Mouse (Mus musculus) neural tube, embryonic 12.5 days (tissue): Measurements from ENCODE around the gene D1Ertd622e. TPM values are rescaled to one million over a fixed set of nuclear protein-coding genes. Genes with fewer than 3 reads are reported as not detected.

Experiments used
- ATAC-seq: fragments of 200-750 bp; cut with Nextera tagmentation; 2 replicates; pipeline ENCODE4 v1.8.0; 2017; ENCODE audit warnings: low read depth, mild to moderate bottlenecking, moderate TSS enrichment, moderate library complexity; ENCODE audit not compliant: low FRiP score
- H3K27ac ChIP-seq: fragments of 300-500 bp; sonication (generic); 2 replicates; pipeline ENCODE4 v1.5.1; 2016
- H3K27me3 ChIP-seq: fragments of 300-500 bp; sonication (generic); replicated peaks from 2 replicates; pipeline ENCODE4 v1.6.1; 2016; ENCODE audit warnings: mild to moderate bottlenecking
- H3K36me3 ChIP-seq: fragments of 300-500 bp; sonication (generic); 2 replicates; pipeline ENCODE4 v1.6.1; 2016; ENCODE audit warnings: mild to moderate bottlenecking
- H3K4me1 ChIP-seq: fragments of 300-500 bp; sonication (generic); 2 replicates; pipeline ENCODE4 v1.6.1; 2016
- H3K4me2 ChIP-seq: fragments of 300-500 bp; sonication (generic); replicated peaks from 2 replicates; pipeline ENCODE4 v1.6.1; 2016; ENCODE audit warnings: mild to moderate bottlenecking
- H3K4me3 ChIP-seq: fragments of 300-500 bp; sonication (generic); 2 replicates; pipeline ENCODE4 v1.5.1; 2016
- H3K9ac ChIP-seq: fragments of 300-500 bp; sonication (generic); 2 replicates; pipeline ENCODE4 v1.6.1; 2016; ENCODE audit warnings: mild to moderate bottlenecking
- H3K9me3 ChIP-seq: fragments of 300-500 bp; sonication (generic); 2 replicates; pipeline ENCODE4 v1.6.1; 2016; ENCODE audit warnings: mild to moderate bottlenecking
- WGBS: fragments of 180-500 bp; shearing (Covaris S2); methylation state at CpG from one replicate; pipeline ENCODE4 v1.1.7; 2016; 5-methylcytosine and 5-hydroxymethylcytosine counted together
- polyA plus RNA-seq: library from polyadenylated mRNA; unstranded; fragments of >200 nt; fragmentation: Nextera tagmentation; extraction: Ambion mirVana; gene quantifications from 2 replicates; pipeline ENCODE4 v1.2.1, GENCODE M21; 2016

D1Ertd622e gene
- polyA plus RNA-seq, 1 experiment from 2014 or later = 32.8 TPM

DNA sequence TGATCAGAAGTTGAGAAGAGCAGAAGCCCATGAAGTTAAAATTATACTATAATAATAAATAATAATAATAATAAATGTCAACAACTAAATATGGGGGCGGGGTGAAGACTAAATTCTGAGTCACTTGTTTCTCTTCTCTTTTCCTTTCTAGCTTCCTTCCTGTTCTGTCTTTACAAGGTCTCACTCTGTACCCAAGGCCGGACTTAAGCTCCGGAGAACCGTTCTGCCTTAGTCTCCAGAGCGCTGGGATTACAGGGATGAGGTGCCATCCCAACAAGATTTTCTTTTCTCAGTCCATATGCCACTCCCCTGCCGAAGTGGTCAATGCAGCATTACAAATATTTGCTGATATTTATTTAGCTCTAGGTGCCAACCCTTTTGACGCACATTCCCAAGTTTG lies 450 bp upstream of the D1Ertd622e start:
- no peaks in the 10 kb centered on the region for H3K9me3 ChIP-seq
- no peak for ATAC-seq
- peak overlapping the region; percentile 89 for H3K4me3 ChIP-seq
- peak overlapping the region; percentile 94; the same call in 1 of the 2 replicates for H3K27ac ChIP-seq
- WGBS = 20% methylated on average over 7 of the region's 7 CpGs
- peak overlapping the region; percentile 92 for H3K9ac ChIP-seq
- no peaks in the 10 kb centered on the region for H3K36me3 ChIP-seq
- peaks cover 20% of the 10 kb centered on the region for H3K4me1 ChIP-seq
- no peaks in the 10 kb centered on the region for H3K27me3 ChIP-seq
- peak overlapping the region; percentile 75 for H3K4me2 ChIP-seq

DNA sequence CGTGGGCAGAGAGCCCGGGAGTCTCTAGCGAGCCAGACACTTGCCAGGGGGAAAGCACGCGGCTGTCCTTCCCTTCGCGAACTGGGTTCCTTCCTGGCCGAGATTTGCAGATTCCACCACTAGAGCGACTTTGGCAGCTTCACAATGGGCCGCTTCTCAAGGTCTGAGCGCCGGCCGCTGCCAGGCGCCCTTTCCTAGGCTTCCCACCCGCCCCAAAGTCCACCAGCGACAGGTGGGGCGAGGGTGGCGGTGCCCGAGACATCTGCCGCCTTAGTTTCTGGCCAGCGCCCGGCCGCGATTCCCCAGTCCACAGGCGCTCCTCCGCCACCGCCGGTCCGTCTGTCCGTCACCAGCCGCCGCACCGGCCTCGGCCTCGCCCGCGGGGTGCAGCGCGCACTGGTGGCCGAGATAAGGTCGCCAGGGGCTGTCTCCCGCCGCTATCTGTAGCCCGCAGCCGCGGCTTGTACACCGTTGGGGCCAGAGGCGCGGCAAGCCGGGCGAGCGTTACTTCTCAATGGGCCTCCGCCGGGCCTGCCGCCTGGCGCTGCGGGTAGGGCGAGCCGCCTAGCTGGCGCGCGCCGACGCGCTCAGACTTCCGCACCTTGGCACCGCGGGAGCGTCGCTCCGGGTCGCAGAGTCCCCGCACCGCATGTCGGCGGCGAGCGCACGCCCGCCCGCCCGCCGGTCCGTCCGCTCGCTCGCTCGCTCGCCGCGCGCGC lies 1.0 kb downstream of the D1Ertd622e start:
- Histone ChIP-seq H3K27me3 (no peaks in the 10 kb centered on the region), H3K4me3 (peak overlapping the region; percentile 89), H3K4me2 (peak overlapping the region; percentile 75), H3K27ac (peak overlapping the region; percentile 94), H3K36me3 (no peaks in the 10 kb centered on the region), H3K9me3 (no peaks in the 10 kb centered on the region), H3K9ac (peak overlapping the region; percentile 92), H3K4me1 (peaks cover 24% of the 10 kb centered on the region)
- WGBS = under 1% methylated on average over 90 of the region's 93 CpGs
- peak; percentile 14 for ATAC-seq

DNA sequence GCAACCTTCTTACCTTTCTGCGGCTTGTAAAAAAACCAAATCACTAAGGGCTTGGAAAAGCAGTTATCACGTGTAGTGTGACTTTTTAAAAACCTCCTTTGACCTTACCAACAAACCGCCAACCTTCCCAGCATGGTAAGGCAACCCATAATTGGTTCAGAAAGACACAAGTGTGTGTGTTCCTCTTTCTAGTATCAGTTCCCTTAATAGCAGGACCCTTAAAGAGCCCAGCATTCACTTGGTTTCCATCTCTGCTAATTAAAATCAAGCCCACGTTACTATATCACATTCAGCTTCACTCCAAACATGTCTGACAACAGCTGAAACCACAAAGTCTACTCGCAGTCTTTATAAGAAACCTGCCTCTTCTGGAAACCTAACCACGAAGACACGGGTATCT lies 2.5 kb downstream of the D1Ertd622e start:
- Histone ChIP-seq H3K4me3 (peak overlapping the region; percentile 89; the same call in 1 of the 2 replicates), H3K27ac (no peak overlapping the region), H3K4me2 (peak overlapping the region; percentile 75), H3K9me3 (no peaks in the 10 kb centered on the region), H3K4me1 (peaks cover 24% of the 10 kb centered on the region), H3K36me3 (no peaks in the 10 kb centered on the region), H3K9ac (0 out of 2 replicates have a peak overlapping the region, but pooled peaks have one; percentile 92), H3K27me3 (no peaks in the 10 kb centered on the region)
- 61% methylated on average over 7 of the region's 7 CpGs for WGBS
- no peak for ATAC-seq

DNA sequence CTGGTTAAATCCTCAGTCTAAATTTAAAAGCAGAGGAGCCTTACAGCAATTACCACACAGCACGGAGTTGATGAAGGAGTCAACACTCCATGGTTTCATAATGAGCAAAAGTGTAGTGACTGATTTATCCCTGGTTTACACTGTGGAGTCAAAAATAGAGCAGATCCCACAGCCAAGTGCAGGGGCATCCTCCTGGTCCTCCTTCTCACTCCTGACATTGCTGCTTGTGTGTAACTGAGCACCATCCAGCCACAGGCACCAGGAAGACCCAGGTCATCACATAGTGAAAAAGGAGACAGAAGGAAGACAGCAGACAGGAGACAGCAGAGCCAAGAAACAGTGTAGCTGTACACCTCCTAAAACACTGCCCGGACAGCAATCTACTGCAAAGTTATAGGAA lies 4.1 kb downstream of the D1Ertd622e start:
- H3K9me3 ChIP-seq = no peaks in the 10 kb centered on the region
- peaks cover 24% of the 10 kb centered on the region for H3K4me1 ChIP-seq
- no peak for ATAC-seq
- 0 out of 2 replicates have a peak overlapping the region, but pooled peaks have one; percentile 29 for H3K9ac ChIP-seq
- H3K27me3 ChIP-seq = no peaks in the 10 kb centered on the region
- no peak overlapping the region for H3K4me3 ChIP-seq
- no peak overlapping the region for H3K4me2 ChIP-seq
- H3K27ac ChIP-seq = no peak overlapping the region
- H3K36me3 ChIP-seq = no peaks in the 10 kb centered on the region
- 73% methylated on average over 2 of the region's 2 CpGs for WGBS

DNA sequence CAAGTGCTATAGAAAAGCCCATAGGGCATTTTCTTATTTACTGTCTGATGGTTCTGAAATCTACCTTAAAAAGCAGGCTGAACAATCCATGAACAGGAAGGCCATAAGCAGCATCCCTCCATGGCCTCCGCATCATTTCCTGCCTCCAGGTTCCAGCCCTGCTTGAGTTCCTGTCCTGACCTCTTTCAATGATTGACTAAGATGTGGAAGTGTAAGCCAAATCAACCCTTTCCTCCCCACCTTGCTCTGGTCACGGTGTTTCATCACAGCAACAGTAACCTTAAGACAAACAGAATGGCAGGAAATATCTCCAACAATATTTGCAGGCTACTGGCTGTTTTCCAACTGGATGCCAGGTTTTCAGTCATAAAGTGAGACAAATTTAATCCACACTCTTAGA lies 4.7 kb downstream of the D1Ertd622e start:
- H3K4me1 ChIP-seq = peaks cover 24% of the 10 kb centered on the region
- no peak overlapping the region for H3K9ac ChIP-seq
- H3K9me3 ChIP-seq = no peaks in the 10 kb centered on the region
- H3K36me3 ChIP-seq = no peaks in the 10 kb centered on the region
- H3K4me3 ChIP-seq = no peak overlapping the region
- 78% methylated on average over 2 of the region's 2 CpGs for WGBS
- H3K27me3 ChIP-seq = no peaks in the 10 kb centered on the region
- H3K27ac ChIP-seq = no peak overlapping the region
- H3K4me2 ChIP-seq = no peak overlapping the region
- ATAC-seq = no peak

DNA sequence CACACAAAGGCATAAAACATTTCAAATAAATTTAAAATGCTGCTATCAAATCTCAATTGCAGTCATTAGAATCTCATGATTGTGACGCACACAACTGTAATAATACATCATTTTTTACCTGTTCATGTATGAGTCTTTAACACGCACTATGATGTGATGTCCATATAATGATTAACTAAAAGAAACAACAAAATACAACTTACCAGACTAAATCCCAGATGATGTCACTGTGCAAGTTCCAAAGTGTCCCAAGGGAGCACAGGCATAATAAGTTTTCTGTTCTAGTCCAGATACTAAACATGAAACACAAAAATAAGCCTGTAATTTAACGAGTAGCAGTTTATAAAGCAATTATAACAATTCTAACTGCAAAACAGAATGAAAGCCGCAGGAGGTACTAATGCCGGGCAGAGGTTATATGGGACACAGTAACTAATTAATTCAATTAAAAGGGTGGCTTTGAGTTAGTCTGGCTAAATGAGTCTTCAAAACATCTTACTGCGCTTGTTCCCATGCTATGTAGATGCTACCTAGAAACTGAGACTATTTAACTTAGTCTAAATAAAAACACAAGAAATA lies 7.4 kb downstream of the D1Ertd622e start:
- no peak overlapping the region for H3K9ac ChIP-seq
- no peak overlapping the region for H3K4me2 ChIP-seq
- no peaks in the 10 kb centered on the region for H3K36me3 ChIP-seq
- no peak overlapping the region for H3K4me3 ChIP-seq
- no peak overlapping the region for H3K27ac ChIP-seq
- no peaks in the 10 kb centered on the region for H3K27me3 ChIP-seq
- H3K9me3 ChIP-seq = no peaks in the 10 kb centered on the region
- peaks cover 15% of the 10 kb centered on the region for H3K4me1 ChIP-seq
- WGBS = 83% methylated on average over 6 of the region's 6 CpGs
- no peak for ATAC-seq

DNA sequence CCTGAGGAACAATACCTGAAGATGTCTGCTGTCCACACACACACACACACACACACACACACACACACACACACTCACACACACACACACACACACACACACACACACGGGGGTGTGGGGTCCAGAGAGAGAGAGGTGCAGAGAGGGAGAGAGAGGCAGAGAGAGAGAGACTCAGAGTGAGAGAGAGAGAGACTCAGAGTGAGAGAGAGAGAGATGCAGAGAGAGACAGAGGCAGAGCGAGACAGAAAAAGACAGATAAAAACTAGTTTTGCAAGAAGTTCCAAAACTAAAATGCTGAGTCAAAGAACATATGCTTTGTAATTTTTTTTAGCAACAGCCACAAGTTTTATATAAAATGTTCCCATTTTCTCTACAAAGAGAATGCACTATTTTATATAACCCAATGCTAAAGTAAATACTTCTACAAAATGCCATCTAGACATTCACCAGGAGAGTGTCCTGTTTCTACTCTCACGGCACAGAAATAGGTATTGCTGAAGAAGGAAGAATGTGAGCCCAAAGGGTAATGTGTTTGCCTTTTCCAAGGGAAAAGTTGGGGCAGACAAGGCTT lies 11.2 kb downstream of the D1Ertd622e start:
- Histone ChIP-seq H3K9ac (no peak overlapping the region), H3K27me3 (no peaks in the 10 kb centered on the region), H3K27ac (no peak overlapping the region), H3K4me1 (no peaks in the 10 kb centered on the region), H3K9me3 (no peaks in the 10 kb centered on the region), H3K4me3 (no peak overlapping the region), H3K4me2 (no peak overlapping the region), H3K36me3 (peaks cover 7% of the 10 kb centered on the region)
- no peak for ATAC-seq
- 92% methylated on average over 3 of the region's 3 CpGs for WGBS

DNA sequence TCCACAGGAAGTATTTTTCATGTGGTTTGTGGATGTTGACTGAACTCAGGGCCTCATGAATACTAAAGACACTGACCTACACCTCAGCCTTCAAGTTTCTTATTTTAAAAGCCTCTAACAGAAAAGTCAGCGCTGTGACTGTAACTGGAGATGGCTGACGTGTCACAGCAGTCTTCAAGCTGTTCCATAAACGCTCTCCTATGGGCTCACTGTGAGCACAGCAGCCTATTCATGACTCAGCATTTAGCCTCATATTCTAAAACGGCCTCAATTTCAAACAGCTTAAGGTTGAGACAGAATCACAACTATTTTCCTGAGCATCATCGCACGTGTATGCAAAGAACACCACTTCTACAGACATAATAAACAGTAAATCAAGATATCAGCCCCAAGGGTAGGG lies 11.8 kb downstream of the D1Ertd622e start:
- Histone ChIP-seq H3K4me1 (no peaks in the 10 kb centered on the region), H3K27ac (no peak overlapping the region), H3K9ac (no peak overlapping the region), H3K27me3 (no peaks in the 10 kb centered on the region), H3K4me3 (no peak overlapping the region), H3K4me2 (no peak overlapping the region), H3K9me3 (no peaks in the 10 kb centered on the region), H3K36me3 (peaks cover 11% of the 10 kb centered on the region)
- no peak for ATAC-seq
- WGBS = 66% methylated on average over 6 of the region's 6 CpGs

DNA sequence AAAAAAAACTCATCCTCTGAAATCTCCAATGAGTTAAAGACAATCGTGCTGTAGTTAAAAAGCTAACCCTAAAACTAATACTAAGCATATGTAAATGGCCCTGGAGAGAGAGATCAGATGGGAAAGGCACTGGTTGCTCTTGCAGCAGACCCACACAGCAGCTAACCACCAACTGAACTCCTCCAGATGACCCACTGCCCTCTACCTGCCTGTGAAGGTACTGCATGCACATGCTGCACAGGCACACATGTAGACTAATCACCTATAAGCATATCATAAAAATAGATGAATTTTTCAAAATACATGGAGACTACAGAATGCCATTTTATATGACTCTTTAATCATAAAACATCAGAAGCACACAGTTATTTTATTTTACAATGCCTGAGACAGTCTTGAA lies 14.8 kb downstream of the D1Ertd622e start:
- no peak overlapping the region for H3K9ac ChIP-seq
- no peak for ATAC-seq
- WGBS = 91% methylated on average over 1 of the region's 1 CpGs

DNA sequence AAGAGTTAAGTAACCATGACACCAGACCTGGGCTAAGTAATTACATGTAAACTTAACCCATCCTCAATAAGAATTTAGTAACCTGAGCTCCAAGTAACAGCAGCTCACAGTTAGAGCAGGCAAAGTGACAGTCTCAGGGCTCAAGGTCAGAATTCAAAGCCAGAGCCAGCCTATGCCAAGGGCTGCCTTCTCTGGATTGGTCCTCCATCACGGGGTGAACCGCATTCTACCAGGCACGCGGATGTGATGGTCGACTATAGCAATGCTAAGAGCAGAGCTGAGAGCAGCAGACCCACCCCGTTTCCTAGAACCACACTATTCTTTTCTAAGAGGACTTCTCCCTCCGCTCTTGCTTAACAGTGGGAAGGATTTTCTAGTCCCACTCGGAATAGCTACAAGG lies 27.8 kb downstream of the D1Ertd622e start:
- Histone ChIP-seq H3K4me3 (no peak overlapping the region), H3K4me2 (no peak overlapping the region), H3K9me3 (no peaks in the 10 kb centered on the region), H3K36me3 (no peaks in the 10 kb centered on the region), H3K27me3 (no peaks in the 10 kb centered on the region), H3K9ac (no peak overlapping the region), H3K4me1 (no peaks in the 10 kb centered on the region), H3K27ac (no peak overlapping the region)
- no peak for ATAC-seq
- WGBS = 94% methylated on average over 8 of the region's 8 CpGs

More for the DNA sequence above, 14.8 kb downstream of the D1Ertd622e start:
- H3K36me3 ChIP-seq = peaks cover 16% of the 10 kb centered on the region
- H3K4me1 ChIP-seq = no peaks in the 10 kb centered on the region
- H3K27ac ChIP-seq = no peak overlapping the region
- no peak overlapping the region for H3K4me3 ChIP-seq
- no peaks in the 10 kb centered on the region for H3K9me3 ChIP-seq
- no peak overlapping the region for H3K4me2 ChIP-seq
- no peaks in the 10 kb centered on the region for H3K27me3 ChIP-seq

DNA sequence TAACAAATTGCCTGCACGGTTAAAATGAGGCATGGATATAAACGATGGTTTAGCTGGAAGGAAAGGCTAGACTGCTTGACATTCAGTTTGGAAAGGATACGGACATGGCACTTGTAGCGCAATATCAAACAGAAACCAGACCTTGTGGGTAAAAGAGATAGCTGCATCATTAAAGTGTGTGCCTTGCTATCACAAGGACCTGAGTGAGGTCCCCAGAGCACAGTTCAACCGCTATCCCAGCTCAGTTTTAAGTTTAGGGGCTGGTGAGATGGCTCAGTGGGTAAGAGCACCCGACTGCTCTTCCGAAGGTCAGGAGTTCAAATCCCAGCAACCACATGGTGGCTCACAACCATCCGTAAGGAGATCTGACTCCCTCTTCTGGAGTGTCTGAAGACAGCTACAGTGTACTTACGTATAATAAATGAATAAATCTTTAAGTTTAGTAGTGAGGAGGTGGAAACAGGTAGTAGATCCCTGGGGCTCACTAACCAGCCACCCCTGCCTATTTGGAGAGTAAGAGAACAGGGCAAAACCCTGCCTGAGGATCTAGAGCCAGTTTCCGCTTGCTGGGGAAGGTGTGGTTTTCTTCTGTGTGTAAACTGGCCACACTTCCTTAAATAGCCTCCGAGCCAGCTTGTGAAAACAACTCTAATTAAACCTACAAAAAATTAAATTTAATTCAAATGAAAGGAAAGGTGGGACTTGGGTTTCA lies 29.2 kb downstream of the D1Ertd622e start:
- H3K27ac ChIP-seq = no peak overlapping the region
- ATAC-seq = no peak
- H3K9me3 ChIP-seq = no peaks in the 10 kb centered on the region
- WGBS = 88% methylated on average over 11 of the region's 11 CpGs
- H3K4me3 ChIP-seq = no peak overlapping the region
- H3K36me3 ChIP-seq = no peaks in the 10 kb centered on the region
- no peak overlapping the region for H3K4me2 ChIP-seq
- H3K9ac ChIP-seq = no peak overlapping the region
- no peaks in the 10 kb centered on the region for H3K4me1 ChIP-seq
- H3K27me3 ChIP-seq = no peaks in the 10 kb centered on the region

DNA sequence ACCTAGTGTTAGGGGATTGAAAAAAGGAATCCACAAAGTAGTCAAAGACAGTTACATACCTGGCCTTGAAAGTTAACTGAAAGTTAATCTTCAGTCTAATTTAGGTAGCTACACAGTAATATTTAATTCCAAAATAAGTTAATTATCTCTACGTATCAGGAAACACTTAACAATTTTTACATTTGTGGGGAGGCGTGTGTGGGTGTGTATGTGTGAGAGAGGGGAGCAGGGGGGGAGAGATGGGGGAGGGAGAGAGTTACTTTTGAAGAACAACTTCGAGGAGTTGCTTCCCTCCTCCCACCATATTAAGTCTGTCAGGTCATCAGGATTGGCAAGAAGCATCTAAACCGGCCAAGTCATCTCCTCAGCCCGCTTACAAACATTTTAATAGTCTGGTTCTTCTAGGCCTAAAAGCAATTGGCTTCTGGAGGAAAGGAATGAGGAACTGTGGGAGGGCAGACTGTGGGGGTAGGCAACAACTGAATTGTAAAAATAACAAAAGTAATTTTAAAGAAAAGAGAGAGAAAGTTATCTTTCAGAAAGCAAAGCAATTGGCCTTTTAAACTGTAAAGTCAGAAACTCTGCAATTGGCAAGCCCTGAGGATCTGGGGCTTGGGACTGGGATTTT lies 29.9 kb downstream of the D1Ertd622e start:
- H3K36me3 ChIP-seq = no peaks in the 10 kb centered on the region
- no peak overlapping the region for H3K27ac ChIP-seq
- no peaks in the 10 kb centered on the region for H3K4me1 ChIP-seq
- H3K4me3 ChIP-seq = no peak overlapping the region
- H3K9ac ChIP-seq = no peak overlapping the region
- H3K4me2 ChIP-seq = no peak overlapping the region
- H3K27me3 ChIP-seq = no peaks in the 10 kb centered on the region
- WGBS = 79% methylated on average over 5 of the region's 5 CpGs
- no peak for ATAC-seq
- H3K9me3 ChIP-seq = no peaks in the 10 kb centered on the region
